Mouse (Mus musculus): Measurements from ENCODE around the gene Gabbr1.
A peak's percentile ranks its signal among the peaks of the same experiment; 100 is the strongest.
"Not testable (repeated sequence)": the region's sequence is repeated elsewhere in the genome, so short reads cannot be mapped to it uniquely, and the experiment has no call there.

Gene Gabbr1

DNA sequence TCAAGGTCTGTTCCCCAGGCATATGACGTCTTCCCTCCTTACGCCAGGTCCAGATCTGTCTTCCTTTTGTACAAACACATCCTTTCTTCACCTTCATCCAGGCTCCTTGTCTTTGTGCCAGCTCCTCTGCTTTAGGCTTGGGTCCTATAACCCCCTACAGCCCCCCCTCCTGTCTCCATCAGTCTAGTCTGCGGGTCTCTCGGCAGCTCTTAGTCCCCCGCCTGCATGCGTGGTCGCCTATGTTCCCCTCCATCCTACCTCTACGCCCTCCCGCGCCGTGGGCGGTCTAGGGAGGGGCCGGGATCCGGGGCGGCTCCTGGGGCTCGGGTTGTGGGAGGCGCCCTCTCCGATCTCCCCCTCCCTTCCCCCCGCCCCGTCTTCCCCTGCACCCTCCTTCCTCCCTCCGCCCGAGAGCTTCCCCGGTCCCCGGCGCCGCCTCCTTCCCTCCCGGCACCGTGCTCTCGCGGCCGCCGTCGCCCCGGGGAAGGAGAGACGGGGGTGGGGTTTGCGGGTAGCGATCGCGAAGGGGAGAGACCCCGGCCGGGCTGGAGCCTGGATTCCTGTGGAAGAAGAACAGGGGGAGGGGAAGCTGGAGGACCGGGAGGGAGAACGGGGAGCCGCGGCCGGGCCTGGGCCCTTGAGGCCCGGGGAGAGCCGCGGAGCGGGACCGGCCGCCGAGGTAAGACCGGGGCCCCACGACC, at the start of gene Gabbr1:
TSS of gene Gabbr1 (plus strand) at position 356 of the 701 bp plus-strand sequence.
- no peak for DNase-seq (ENCODE audit: low read depth in 1 of 2, low spot score in 2 of 2)

DNA sequence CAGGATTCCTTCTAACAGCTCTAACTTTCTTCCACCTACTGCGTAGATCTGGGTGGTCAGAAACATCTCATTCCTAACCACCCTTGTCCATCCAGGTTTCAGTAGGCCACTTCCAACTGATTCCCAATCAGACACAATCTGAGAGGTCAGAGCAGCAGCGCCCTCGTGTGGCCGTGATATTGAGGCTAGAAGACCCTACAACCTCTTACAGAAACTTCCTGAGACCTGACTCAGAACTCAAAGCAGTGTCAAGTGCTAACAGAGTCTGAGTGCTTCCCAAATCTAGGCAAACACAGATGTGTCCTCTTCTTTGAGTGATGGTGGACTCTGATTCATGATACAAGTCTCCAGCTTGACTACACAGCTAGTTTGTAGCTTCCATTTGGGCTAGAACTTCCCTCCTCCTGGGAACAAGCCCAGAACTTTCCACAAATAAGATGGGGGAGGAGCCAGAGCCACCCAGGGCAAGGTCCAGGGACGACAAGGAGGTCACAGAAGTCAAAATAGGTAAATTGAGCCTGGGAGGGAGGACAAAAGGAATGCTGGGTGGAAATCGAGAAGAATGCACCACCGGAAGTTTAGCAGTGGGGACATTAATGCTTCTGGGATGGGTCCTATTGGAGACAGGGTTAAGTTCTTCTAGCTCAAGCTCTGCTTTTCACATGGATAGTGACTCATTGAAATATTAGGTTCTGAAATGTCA, 48.6 kb upstream of the Gabbr1 start:
- DNase-seq (ENCODE audit: low read depth in 1 of 2, low spot score in 2 of 2), result no peak

DNA sequence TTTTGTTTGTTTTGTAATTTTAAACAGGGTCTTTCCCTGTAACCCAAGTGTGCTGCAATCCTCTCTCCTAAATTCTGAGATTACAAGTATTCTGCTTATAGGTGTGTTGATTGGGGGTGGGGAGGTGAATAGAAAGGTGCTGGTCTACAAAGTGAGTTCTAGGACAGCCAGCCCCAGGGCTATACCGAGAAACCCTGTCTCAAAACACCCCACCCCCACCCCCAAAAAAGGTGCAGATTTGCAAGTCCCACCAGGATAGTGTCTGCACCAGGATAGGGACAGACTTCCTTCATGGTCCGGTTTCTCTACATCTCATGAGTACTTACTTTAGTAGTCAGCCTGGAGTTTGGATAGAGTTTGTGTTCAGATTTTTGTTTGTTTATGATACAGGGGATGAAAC, 47.3 kb upstream of the Gabbr1 start:
- DNase-seq (ENCODE audit: low read depth in 1 of 2, low spot score in 2 of 2), result no peak

GRCm38 (mm10) chr17:37000863-37001262, 44.9 kb upstream of the Gabbr1 start, which contains the start of gene Zfp57:
Gene Zfp57, plus strand, starts transcription at chr17:37001163.
- no peak for DNase-seq (ENCODE audit: low read depth in 1 of 2, low spot score in 2 of 2)

DNA sequence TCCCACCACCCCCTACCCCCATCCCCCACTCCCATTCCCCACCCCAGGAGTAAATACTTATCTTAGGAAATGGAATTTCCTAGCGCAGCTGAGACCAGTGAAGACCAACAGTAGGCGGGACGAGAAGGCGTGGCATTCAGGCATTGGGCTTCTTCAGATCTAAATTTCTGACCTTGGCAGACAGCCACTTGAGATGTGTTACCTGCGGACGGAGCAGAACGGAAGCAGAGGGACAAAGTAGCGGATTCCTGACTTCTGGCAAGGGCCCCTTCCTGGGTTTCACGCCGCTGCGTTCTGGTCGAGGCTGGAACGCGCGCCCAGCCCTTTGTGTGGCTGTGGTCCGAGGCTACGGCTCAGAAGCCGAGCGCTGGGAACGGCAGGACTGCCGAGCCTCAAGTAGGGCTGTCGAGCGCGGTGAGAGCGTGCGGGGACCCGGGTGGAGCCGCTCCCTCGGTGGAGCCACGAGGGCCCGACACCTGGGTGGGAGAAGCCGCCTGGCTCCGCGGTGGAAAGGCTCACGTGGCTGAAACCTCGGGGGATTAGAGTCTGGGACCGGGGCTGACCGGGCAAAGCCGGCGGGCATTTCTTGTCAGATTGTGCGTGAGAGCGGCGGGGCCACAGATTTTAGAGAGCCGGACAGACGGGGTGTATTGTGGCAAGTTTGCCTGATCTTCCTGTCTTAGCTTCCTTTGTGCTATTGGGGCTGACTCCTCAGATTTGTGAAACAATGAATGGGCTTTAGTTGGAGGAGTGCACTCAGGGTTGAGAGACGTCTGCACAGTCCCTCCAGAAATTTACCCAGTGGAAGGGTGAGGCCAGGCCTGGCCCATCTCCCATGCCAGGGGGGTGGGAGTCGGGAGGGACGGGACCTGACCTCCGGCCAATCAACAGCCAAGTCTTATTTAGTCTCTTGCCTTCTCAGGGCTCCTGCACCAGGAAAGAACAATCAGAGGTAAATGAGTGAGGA, 43.1 kb upstream of the Gabbr1 start:
- no peak for DNase-seq (ENCODE audit: low read depth in 1 of 2, low spot score in 2 of 2)

- no peak for DNase-seq (ENCODE audit: low read depth in 1 of 2, low spot score in 2 of 2)
These were observed 42.4 kb upstream of the Gabbr1 start for GRCm38 (mm10) chr17:37003366-37003765.

GRCm38 (mm10) chr17:37008161-37008560, 37.6 kb upstream of the Gabbr1 start:
- DNase-seq (ENCODE audit: low read depth in 1 of 2, low spot score in 2 of 2), result no peak

GRCm38 (mm10) chr17:37009460-37010042, 36.2 kb upstream of the Gabbr1 start:
- no peak for DNase-seq (ENCODE audit: low read depth in 1 of 2, low spot score in 2 of 2)

GRCm38 (mm10) chr17:37011719-37012118, 34.0 kb upstream of the Gabbr1 start:
- no peak for DNase-seq (ENCODE audit: low read depth in 1 of 2, low spot score in 2 of 2)

DNA sequence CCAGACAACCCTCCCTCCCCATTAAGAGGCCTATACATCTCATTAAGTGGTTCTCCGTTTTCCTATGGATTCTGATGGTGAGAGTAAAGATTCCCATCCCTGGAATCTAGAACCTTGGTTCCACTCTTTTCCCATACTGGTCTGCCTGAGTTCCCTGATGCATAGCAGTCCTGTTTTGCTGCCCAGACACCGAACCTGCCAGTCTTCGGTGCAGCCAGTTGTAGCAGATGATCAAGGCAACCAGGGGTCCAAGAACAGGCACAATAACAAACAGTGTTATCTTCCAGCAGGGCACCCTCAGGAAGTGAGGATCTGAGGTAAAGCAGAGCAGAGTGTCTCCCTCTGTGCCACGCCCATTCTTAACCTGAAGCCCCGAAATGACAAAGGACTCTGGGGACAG, 33.6 kb upstream of the Gabbr1 start:
- DNase-seq (ENCODE audit: low read depth in 1 of 2, low spot score in 2 of 2), result no peak

DNA sequence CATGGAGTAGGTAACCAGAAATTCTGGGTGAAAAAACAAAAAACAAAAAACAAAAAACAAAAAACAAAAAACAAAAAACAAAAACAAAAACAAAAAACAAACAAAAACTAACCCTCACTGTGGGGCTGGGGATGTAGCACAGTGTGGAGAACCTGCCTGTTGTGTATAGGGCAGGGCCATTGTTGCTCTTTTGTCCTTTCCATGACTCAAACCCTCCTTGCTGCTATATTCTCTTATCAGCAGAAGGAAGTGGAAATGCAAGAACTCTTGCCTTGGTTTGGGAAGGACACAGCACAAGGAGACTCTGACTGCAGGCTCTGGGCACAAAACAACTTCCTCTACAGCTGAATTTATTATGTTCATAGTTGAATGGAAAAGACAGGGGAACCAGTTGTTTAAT, 29.4 kb upstream of the Gabbr1 start:
- no peak for DNase-seq (ENCODE audit: low read depth in 1 of 2, low spot score in 2 of 2)

- DNase-seq (ENCODE audit: low read depth in 1 of 2, low spot score in 2 of 2), result no peak
These were observed 27.4 kb upstream of the Gabbr1 start for GRCm38 (mm10) chr17:37018328-37018727.

DNA sequence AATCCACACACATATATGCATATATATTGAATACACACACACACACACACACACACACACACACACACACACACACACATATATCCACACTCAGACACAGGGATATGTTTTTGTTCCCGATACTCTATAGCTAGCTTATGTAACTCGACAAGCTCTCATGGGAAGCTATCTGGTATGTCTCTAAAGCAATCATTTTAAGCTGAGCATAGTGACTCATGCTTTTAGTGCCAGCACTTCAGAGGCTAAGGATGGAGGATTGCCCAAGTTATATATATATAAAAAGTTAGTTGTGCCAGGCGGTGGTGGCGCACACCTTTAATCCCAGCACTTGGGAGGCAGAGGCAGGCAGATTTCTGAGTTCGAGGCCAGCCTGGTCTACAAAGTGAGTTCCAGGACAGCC, 26.5 kb upstream of the Gabbr1 start:
- DNase-seq (ENCODE audit: low read depth in 1 of 2, low spot score in 2 of 2), result not testable (repeated sequence)

DNA sequence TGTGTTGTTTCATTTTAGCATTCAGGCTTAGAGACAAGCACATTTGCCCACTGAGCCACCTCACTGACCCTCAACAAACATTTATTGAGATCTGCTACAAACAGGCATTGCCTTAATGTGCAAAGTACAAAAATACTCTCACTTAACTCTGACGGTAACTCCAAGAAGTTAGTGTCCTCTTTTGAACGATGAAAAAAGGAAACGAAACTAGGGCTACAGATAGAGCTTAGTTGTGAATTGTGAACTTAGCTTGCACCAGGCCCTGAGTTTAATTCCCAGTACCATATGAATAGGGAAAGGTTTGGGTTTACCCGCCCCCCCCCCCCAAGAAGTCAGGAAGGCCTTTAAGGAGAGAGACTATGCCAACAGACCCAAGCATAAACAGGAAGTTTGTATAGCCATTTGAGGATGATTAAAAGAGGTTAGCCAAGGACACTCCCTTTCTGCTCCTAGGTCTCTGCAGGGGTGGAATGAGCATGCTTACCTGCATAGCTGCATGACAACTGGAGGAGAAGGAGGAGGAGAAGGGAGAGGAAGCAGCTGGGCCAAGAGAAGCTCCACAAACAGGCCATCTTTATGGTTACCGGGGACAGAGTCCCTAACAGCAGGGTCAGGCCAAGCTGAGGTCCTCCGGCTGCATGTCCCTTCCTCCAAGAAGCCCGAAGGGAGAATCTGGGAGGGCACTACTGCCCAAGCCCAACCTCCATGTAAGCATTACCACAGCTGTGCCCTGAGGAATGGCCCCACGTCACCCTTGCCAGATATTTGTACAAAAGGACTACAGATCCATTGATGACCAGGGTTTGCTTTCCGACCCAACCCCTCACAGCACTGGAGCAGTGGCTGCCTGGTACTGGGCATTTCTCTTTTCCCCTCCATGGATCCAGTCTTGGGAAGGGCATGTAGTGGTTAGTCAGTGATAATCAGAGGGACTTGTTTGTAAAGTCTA, 22.9 kb upstream of the Gabbr1 start, which contains the start of gene Mog:
TSS of gene Mog (minus strand) at position 771 of the 949 bp plus-strand sequence.
- no peak for DNase-seq (ENCODE audit: low read depth in 1 of 2, low spot score in 2 of 2)

- no peak for DNase-seq (ENCODE audit: low read depth in 1 of 2, low spot score in 2 of 2)
These were observed 19.3 kb upstream of the Gabbr1 start for GRCm38 (mm10) chr17:37026425-37026824.

DNA sequence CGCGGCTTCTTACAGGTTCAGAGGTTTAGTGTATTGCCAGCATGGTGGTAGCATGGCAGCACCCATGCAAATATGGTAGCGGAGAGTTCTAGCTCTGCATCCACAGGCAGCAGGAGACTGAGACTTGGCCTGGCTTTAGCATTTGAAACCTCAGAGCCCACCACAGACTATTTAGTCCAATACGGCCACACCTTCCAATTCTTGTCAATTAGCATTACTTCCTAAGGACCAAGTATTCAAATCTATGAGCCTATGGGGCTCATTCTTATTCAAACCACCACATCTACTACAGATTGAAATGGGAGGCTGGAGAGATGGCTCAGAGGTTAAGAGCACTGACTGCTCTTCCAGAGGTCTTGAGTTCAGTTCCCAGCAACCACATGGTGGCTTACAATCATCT, 18.3 kb upstream of the Gabbr1 start:
- DNase-seq (ENCODE audit: low read depth in 1 of 2, low spot score in 2 of 2), result no peak

DNA sequence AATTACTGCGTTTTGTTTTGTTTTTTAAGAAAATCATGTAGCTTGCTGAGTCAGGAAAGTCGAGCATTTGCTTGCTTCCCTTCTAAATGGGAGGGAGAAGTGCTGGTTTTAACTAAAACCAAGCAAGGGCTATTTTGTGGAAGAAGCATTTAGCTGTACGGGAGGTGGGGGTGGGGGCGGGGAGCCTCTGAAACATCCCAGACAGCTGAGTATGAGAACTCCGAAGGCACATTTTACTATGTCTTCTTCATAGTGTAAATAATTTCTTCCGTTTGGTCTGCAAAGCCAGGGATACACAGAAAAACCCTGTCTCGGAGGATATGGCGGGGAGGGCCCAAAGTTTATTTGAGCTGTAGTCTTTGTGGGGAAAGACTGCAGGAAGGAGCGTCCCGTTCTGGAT, 17.6 kb upstream of the Gabbr1 start:
- no peak for DNase-seq (ENCODE audit: low read depth in 1 of 2, low spot score in 2 of 2)

GRCm38 (mm10) chr17:37028683-37029120, 17.1 kb upstream of the Gabbr1 start:
- DNase-seq (ENCODE audit: low read depth in 1 of 2, low spot score in 2 of 2), result peak in 1 of 2 experiments; percentile 26

- DNase-seq (ENCODE audit: low read depth in 1 of 2, low spot score in 2 of 2), result no peak
These were observed 16.6 kb upstream of the Gabbr1 start for GRCm38 (mm10) chr17:37029162-37029561.
